Mouse (Mus musculus): ENCODE results near the gene Clcn3.

DNA sequence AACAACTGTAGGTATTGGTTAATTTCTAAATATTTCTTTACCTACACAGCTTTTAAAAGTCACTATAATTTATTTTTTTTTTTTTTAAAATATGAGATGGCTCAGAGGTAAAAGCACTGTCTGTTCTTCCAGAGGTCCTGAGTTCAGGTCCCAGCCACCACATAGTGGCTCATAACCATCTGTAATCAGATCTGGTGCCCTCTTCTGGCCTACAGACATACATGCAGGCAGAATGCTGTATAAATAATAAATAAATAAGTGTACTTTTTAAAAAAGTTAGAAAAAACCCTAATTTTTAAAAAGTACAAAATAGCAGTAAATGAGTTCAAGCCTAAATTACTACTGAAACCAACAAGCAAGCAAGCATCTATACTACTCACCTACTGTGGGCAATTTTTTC, 49.5 kb downstream of the Clcn3 start:
- TF ChIP-seq GATA1 (IDR thresholded peaks at IDR 0.05; ENCODE audit: borderline replicate concordance, low read length) (no peak), FLI1 (IDR thresholded peaks at IDR 0.05; ENCODE audit: low read length) (no peak)

Measured in megakaryocyte, embryonic 14.5 days (primary cell).